Mouse (Mus musculus) heart, adult 2 months (tissue): ENCODE data around the gene Csrp2.

Experiments used
- CTCF ChIP-seq: fragments of 200-600 bp; IDR thresholded peaks from 2 replicates; pipeline ENCODE4 v1.8.1; 2022; ENCODE audit warnings: antibody characterized with exemption, mild to moderate bottlenecking, moderate library complexity
- EP300 ChIP-seq: fragments of 200-500 bp; IDR thresholded peaks from 2 replicates; pipeline ENCODE4 v1.6.1; 2011; ENCODE audit warnings: low read depth, low read length, control low read depth; ENCODE audit not compliant: insufficient read depth
- POLR2A ChIP-seq: fragments of 200-500 bp; IDR thresholded peaks from 2 replicates; pipeline ENCODE4 v1.6.1; 2011; ENCODE audit warnings: mild to moderate bottlenecking, low read depth, low read length, control low read depth; ENCODE audit not compliant: insufficient read depth

DNA sequence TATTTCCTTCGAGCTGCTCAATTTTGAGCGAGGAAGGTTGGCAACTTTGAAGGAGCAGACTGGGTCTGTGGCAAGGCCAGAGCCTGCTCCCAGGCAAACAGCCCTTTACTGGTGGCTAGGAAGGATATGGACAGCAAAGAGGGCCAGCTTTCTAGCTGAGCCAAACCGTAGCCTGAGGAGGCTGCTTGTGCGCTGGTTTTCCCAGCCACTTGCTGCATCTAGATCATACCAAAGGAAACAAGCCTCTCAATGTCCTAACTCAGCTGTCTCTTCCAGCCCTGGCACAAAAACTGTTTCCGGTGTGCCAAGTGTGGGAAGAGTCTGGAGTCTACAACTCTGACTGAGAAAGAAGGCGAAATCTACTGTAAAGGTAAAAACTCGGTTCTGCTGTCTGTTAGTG, 18.8 kb downstream of the Csrp2 start:
- no peak for TF ChIP-seq CTCF
- TF ChIP-seq EP300: no peak
- no peak for TF ChIP-seq POLR2A
